Mouse (Mus musculus) cerebellum, postnatal 25 days (tissue): ENCODE measurements around the gene Ube2v1.
A peak's percentile ranks its signal among the peaks of the same experiment; 100 is the strongest.
"Not testable (repeated sequence)": the region's sequence is repeated elsewhere in the genome, so short reads cannot be mapped to it uniquely, and the experiment has no call there.

Source experiments
- DNase-seq, 2 experiments: peaks; one replicate each; pipeline ENCODE4 v3.0.0; 2021; ENCODE audit warnings: mixed read lengths in 2 of 2

The Ube2v1 gene

DNA sequence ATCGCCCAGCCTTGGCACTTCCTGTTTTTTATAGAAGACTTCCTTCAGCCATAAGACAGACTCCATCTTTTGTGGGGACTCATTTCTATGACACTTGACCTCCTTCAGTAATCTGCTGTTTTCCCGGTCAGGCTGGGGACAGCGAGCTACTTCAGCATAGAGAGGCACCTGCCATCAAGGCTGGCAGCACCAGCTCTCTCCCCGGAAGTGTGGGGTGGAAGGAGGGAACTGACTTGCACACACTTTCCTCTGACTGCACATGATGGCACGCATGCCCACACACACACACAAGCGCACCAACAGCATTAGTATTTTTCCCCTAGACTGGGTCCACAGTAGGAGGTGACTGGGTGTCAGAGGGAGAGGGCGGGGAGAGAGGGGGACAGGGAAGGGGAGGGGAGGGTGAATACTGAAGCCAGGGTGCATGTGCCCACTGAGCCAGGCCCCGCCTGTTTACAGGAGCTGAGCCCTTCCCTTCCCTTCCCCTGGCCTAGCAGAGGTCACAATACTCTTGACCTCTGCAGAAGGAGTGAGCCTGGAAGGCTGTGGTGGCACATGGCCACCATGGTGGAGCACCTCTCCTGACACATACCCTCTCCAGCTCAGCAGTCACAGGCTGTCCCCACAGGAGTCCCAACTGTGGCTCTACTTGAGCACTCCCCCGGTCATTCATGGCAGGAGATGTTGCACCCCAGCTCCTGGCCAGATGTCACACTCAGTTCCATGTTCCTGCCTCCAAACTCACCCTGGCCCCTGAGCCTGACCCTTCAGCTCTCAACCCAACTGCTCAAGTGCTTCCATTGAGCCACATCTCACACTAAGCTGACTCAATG, 10.4 kb downstream of the Ube2v1 start:
- DNase-seq, result no peak

DNA sequence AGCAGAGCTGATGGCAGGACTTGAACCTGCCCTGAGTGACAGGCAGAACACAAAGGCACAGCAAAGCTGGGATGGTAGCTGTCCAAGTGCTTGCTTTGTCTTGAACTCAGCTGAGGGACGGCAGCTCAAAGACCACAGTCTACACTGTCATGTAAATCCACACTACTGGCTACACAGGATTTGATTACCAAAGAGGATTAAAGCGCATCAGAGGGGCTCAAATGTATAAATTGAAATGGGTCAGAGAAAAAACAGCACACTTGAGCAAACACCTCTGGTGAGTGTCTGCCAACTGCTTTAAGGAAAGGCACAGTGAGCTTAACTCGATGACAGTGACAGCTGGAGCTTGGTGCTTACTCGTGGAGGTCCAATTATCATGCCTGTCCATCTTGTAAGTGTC, 14.4 kb downstream of the Ube2v1 start:
- DNase-seq, result no peak

DNA sequence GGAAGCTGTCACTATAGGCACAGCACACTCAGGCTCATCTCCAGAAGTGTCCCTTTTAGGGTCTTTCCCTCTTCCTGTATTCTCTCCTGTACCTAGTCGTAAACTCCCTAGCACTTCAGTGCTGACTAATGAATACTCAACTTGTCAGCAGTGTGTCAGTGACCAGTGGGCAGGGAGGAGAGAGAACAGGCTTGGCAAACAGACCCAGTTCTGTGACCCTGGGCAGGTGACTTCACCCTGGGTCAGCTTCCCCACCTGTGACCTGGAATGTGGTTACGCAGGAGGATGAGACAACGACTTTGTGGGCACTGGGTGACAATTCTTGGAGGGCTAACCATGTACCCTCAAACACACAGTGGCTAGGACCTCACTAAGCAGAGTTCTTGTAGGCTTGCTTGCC, 14.9 kb downstream of the Ube2v1 start:
- DNase-seq, result no peak

DNA sequence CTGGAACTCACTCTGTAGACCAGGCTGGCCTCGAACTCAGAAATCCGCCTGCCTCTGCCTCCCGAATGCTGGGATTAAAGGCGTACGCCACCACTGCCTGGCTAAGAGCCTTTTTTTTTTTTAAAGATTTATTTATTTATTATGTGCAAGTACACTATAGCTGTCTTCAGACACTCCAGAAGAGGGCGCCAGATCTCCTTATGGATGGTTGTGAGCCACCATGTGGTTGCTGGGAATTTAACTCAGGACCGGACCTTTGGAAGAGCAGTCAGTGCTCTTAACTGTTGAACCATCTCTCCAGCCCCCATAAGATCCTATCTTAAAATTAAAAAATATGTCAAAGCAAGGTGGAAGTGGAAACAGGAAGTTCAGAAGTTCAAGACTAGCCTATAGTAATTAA, 18.6 kb downstream of the Ube2v1 start:
- not testable (repeated sequence) for DNase-seq

DNA sequence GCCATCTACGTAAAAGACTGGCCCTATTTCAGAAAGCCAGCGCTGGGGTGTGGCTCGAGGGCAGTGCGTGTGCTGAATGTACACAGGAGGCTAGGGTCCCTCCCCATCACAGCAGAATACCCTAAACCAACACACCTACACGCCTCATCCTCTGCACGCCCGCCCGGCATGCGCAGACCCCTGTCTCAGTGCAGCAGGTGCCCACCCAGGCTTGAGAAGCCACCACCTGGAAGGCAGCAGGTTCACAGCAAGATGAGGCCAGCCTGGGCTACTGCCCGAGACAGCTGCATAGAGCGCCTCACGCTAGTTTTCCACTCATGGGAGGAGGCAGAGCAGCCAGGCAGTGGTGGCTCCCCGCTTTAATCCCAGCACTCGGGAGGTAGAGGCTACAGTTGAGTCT, 19.8 kb downstream of the Ube2v1 start:
- DNase-seq, result no peak

DNA sequence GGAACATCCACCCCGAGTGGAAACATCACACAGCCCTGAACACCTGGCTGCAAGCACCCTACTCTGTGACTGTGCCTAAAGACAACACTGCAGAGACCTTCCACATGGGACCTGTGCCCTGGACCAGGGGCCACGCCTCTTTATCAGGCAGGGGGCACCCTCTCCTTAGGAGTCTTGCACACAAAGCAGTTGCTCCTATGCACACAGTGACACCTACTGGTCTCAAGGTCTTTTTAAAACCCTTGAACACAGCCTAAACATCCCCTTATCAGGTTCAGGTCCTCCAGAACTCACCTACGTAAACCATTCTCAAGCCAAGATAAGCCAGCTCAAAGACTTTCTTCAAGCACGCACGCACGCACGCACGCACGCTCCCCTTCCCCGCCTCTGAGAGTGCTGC, 20.6 kb downstream of the Ube2v1 start:
- DNase-seq, result no peak

DNA sequence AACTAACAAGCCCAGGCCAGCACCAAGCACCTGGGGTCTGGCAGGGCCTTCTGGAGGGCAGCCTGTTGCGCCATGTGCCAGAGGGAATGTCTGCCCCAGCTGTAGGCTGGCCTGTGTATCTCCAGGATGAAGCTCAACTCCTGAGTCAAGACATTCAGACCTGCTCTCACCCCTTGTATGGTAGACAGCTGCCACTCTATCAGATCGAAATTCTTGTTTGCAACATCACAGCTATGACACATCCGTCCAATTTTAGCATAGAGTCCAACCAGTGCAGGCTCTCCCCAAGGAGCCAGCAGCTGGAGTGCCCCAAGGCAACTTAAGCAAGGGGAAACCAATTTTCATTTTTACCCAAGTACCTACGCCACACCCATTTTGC, 25.2 kb downstream of the Ube2v1 start:
- no peak for DNase-seq

DNA sequence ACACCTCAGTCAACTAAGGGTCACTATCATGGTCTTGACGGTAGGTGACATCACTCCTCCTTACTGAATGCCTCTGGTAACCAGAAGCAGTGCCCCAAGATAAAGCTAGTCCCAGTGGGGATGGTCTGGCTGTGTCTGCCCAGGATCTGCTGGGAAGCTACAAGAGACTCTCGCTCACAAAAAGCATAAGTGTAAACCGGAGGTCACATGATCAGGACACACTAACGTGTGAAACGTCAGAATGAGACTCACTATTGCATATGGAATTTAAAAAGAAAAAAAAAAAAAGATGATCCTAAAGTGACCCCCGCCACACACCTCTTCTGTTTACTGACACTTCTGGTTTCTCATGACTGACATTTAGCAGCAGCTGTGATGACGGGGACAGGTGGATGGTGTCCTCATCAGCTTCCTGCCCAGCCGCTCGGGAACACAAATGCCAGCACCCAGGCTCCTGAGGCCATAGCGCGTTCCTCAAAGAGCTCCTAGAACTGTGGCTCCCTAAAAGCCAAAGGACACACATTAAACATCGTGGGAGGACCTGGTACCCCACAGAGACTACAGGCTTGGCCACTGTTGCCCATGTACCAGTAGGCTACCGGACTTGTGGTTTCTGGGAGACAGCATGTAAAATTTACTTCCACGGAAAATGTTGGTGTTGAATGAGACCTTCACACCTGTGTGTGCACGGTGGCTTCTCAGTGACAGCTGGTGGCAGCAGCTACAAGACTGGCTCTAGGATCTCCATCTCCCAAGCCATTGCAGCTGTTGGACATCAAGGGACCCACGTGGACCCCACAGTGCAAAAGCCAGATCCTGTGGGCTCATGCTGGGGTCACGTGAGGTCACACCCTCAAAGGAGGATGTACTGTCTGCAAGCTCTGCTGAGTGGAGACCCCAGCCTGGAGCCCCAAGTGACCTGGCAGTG, 25.8 kb downstream of the Ube2v1 start:
- no peak for DNase-seq

DNA sequence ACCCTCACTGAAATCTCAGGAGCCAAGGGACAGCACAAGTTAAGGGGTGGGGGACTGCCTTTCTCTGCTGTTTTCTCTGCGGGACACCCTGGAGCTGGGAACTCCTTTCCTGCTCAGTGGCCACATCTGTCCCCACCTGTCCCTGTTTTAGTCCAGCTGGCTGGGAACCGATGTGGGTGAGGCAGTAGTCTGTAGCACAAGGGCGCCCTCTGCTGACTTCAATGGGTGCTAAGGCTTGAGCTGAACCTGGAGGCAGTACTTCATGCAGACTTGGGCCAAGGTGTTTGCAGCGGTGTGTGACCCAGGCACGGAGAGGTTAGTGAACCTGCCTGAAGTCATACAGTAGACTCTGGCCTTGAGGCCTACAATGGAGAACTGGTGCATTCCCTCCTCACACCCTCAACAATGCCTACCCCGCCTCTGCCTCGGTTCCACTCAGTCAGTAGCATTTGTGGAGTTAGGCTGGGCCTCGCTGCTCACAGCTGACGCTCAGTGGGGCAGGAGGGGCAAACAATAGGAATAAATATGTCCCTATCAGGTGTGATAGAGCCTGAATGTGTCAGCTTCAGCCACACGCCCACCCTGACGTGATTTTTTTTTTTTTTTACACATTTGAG, 26.6 kb downstream of the Ube2v1 start:
- peak; percentile 80 to 90 for DNase-seq

DNA sequence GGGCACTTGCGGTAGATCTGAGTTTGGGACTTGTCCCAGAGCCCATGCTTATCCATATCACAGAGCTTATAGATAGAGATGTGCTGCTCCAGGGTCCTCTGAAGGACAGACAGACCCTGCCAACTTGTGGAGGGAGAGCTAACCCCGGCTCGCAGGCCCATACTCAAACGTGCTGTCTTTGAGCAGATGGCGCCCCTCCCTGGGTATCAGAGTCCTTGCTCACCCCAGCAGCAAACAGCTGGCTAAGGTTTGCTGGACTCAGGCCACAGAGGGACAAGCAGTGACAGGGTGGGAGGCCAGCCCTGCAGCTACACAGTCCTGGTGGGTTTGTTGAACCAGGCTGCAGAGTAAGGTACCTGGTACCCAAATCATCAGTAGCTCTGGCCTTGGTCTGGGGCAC, 28.9 kb downstream of the Ube2v1 start:
- DNase-seq, result no peak

DNA sequence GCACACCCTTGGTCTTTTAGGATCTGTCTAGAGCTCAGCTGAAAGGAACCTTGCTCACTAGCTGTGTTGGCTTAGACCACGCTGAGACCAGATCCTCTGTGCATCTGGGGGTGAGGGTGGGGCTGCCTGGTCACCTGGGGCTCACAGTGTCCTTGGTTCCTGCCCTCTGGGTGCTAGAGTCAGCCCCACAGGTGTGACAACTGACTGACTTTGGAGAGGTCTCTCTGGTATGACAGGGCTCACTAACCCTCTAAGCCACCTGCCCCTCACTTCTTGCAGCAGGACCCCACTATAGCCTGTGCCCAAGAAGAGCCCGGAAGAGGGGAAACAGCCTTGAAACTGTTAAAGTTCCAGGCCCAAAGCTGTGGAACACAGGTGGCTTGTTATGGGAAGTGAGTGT, 29.5 kb downstream of the Ube2v1 start:
- DNase-seq, result no peak

DNA sequence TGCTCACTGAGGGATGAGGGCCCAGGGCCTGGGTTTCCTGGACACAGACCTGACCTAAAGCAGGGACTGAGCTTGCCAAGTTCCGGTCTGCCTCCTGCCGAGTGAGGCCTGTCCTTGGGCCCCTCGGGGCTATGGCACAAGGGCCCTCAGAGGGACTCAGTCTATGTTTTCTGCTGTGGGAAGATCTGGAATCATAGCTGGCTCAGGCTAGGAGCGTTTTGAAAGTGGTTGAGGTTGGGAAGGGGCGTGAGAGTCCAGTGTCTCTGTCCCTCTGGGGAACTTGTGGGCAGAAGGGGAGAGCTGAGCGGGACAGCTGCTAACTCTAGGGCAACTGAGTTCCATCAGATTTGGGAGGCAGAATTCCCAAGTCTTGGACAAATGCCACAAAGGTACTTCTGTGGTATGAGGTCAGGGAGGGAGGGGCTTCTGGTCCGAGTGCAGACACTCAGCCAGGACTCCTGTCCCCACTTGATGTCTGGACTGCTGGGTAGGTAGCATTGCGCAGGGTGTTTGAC, 31.4 kb downstream of the Ube2v1 start:
- DNase-seq, result no peak

DNA sequence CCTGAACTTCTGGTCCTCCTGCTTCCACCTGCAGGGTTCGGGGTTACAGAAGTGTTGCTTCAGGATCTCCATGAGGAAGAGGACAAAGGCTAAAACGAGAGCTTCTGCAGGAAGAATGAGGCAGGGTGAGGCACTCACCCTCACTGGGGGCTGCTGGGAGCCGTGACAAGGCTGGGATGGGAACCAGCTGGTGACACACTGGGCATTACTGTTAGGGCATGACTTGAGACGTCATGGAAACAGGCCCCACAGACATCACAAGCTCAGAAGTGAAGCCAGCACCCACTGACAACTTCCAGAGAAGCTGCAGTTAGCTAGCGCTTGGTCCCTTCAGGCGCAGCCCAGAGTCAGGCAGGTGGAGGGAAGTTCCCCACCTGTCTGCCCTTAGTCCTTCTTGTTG, 32.0 kb downstream of the Ube2v1 start:
- DNase-seq, result no peak

DNA sequence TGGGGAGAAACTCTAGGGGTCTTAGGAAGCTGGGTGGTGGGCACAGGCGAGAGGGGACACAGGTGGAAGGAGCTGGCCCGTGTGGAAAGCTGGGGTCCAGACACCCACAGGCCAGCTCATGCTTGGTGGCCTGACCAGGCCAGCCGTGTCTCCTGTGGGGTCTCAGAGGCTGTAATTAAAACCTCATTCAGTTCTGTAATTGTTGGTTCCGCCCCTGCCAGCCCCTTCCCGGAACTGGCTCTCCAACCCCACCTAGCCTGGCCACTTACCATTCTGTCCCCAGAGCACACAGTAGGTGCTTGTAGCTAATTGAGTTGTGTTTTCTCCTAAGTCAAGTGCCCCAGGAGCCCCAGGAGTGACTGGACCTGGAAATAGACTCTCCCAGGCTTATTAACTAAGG, 32.7 kb downstream of the Ube2v1 start:
- DNase-seq, result no peak

DNA sequence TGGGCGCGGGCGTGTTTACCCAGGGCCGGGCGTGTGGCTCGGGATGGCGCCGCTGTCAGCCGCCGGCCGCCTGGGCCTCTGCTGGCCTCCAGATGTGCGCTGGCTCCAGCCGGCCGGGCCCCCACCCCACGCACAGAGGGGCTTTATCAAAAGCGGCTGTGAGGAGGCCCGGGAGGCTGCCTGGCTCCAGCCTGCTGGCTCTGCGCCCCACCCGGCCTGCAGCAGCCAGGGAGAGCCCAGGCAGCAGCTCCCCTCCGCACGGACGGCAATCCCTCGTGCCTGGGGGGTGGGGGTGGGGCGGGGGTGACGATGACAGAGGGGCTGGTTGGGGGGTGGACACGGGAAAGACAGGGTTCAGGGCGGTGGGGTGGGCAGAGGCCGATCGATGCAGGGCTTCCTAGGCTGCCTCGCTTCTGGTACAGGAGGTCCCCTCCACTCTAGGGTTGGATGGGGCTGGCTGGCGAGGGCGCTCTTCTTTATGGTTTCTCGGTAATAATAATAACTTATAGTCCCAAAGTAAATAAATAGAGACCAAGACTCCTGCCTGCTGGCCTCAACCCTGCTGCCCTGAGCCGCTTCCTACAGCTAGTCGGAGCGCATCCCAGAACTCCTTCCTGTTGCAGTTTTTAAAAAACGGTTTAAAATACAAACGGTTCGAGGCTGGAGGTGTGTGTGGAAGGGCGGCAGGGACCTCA, 34.3 kb downstream of the Ube2v1 start:
- no peak for DNase-seq

DNA sequence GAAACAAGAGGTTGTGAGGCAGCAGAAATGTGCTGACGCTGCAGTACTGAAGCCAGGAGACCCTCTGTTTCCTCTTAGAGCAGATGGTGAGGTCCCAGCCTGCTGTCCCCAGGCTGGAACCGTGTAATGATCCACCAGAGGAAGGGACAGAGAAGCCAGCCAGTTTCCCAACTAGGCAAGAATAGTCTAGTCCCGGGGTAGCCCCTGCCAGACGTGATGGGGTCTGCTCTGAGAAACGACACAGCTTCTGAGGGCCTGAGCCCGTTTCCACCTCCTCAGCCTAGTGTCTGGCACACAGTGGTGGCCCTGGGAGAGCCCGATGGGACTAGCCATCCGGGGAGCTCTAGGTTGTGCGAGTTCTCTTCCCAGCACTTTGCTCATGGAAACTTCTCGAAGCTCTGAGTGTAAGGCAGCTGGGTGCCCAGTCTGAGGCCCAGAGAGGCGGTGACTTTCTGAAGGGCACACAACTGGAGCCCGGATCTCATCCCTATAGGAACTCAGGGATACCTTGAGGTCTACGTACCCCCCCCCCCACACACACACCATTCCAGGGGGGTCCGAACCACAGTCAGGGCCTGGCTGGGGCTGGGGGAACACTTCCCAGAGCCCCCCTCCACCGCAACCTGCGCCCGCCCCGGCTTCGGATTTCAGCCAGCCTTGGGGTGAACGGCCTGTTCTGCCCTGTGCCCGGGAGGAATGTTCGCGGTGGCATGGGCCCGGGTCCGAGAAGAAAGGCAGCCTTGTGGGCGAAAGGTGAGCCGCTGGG, 35.0 kb downstream of the Ube2v1 start:
- DNase-seq, result no peak

DNA sequence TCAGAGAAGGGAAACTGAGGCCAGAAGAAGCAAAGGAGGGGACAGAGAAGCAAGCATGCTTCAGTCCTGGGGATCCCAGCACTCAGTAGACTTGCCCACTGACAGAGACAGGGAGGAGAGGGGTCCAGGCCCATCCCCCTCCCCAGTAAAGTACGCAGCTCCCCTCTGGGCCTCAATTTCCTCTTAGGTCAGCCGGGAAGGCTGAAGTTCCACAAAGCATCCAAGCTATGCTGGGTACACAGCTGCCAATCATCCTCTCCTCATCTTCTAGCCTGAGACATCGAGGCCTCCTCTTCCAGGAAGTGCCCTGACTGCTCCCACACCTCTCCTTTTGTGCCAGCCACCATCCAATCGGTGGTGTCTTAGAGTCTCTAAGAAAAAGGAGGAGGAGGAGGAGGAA, 35.6 kb downstream of the Ube2v1 start:
- no peak for DNase-seq

DNA sequence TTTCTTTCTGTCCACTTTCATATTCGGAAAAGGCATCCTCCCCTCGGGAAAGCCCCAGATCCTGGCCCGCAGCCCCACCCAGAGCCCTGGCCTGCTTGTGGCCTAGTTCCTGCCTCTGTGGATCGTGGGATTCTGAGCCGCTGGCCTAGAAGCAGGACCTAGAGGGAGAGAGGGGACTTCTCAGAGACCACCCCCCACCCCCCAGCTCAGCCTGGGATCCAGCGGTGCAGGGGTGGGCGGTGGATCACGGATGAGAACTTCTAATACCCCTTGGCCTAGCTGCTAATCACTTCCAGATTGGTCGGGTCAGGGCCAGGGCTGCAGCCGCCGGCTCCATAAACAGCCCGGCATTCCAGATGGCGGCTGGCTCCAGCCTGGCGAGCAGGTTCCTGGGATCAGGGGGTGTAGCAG, 36.1 kb downstream of the Ube2v1 start:
- DNase-seq, result no peak

DNA sequence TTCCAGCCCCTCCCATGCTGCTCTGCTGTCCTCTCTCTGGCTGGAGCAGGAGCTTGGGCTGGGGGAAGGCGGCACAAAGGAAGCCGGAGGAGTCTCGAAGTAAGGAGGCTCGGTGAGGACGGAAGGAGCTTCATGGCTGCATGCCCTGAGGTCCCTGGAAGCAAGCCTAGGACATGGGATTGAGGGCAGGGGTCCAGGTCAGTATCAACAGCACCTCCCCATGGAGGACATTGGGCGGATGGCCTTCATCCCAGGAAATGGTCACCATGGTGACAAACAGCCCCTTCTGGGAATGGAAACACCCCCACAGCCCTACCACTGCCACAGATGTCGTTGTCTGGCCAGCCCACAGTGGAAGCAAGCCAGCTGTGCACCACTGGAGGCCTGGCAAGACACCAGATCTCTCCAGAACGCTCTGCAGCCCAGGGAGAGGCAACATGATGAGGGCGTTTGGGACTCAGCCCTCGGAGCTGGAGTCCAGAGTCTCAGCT, 37.4 kb downstream of the Ube2v1 start:
- DNase-seq, result peak in 1 of 2 experiments; percentile 43

DNA sequence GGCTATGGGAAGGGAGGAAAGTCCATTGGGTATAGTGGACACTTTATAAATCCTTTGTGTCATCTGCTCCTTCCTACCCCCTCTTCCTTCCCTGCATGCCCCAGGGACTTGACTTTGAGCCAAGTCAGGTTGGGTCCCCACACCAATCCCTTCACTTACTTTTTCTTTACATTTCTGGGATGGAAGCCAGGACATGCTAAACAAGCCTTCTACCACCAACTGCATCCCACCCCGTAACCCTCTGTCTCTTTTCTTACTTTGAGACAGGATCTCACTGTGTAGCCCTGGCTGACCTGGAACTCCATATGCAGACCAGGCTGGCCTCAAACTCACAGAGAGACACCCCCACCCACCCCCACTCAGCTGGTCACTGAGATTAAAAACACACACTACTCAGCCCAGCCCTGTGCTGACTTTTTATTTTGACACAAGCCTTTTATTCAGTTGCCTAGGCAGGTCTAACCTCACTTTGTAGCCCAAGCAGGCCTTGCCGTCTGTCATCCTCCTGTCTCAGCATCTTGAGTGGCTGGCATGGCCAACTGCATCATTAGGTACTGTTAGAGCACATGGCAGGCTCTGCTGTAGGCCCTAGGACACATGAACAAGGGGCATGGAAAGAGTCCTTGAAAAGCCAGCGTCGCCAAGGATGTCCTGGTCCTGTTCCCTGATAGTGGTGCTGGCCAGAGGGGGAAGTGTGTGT, 38.2 kb downstream of the Ube2v1 start:
- DNase-seq, result no peak
